Mouse (Mus musculus) kidney, postnatal 36 days (tissue): ENCODE results near the gene Insm2.
A peak's percentile ranks its signal among the peaks of the same experiment; 100 is the strongest.
"Not testable (repeated sequence)": the region's sequence is repeated elsewhere in the genome, so short reads cannot be mapped to it uniquely, and the experiment has no call there.

ENCODE experiments used
- DNase-seq, 2 experiments: peaks; one replicate each; pipeline ENCODE4 v3.0.0; 2021 to 2022; ENCODE audit warnings: mixed read lengths in 2 of 2

Insm2 gene

GRCm38 (mm10) chr12:55598887-55599561, at the start of gene Insm2:
Insm2 (plus strand) TSS chr12:55599427.
- DNase-seq = no peak

- DNase-seq = not testable (repeated sequence)
Measured at GRCm38 (mm10) chr12:55554901-55555300, 44.3 kb upstream of the Insm2 start.

- no peak for DNase-seq
Measured at GRCm38 (mm10) chr12:55557866-55558265, 41.4 kb upstream of the Insm2 start.

GRCm38 (mm10) chr12:55559184-55559855, 39.9 kb upstream of the Insm2 start:
- no peak for DNase-seq

GRCm38 (mm10) chr12:55560025-55560690, 39.1 kb upstream of the Insm2 start:
- peak; percentile 42 to 73 for DNase-seq

- DNase-seq = no peak
Measured at GRCm38 (mm10) chr12:55563742-55564141, 35.5 kb upstream of the Insm2 start.

GRCm38 (mm10) chr12:55564187-55564963, 34.9 kb upstream of the Insm2 start:
- DNase-seq = no peak

- DNase-seq = no peak
Measured at GRCm38 (mm10) chr12:55565206-55565605, 34.0 kb upstream of the Insm2 start, which contains the start of gene Aldoart2. Aldoart2 (plus strand) TSS chr12:55565239.

- no peak for DNase-seq
Measured at GRCm38 (mm10) chr12:55565867-55566266, 33.4 kb upstream of the Insm2 start.

GRCm38 (mm10) chr12:55566837-55567236, 32.4 kb upstream of the Insm2 start:
- no peak for DNase-seq

- DNase-seq = no peak
Measured at GRCm38 (mm10) chr12:55568466-55568865, 30.8 kb upstream of the Insm2 start.

GRCm38 (mm10) chr12:55569676-55570075, 29.6 kb upstream of the Insm2 start:
- DNase-seq = no peak

- DNase-seq = no peak
Measured at GRCm38 (mm10) chr12:55570646-55571045, 28.6 kb upstream of the Insm2 start.

- no peak for DNase-seq
Measured at GRCm38 (mm10) chr12:55571181-55571580, 28.0 kb upstream of the Insm2 start.

GRCm38 (mm10) chr12:55571661-55572060, 27.6 kb upstream of the Insm2 start:
- no peak for DNase-seq

- DNase-seq = no peak
Measured at GRCm38 (mm10) chr12:55573089-55573488, 26.1 kb upstream of the Insm2 start.

GRCm38 (mm10) chr12:55573794-55574193, 25.4 kb upstream of the Insm2 start:
- DNase-seq = peak in 1 of 2 experiments; percentile 13

- DNase-seq = not testable (repeated sequence)
Measured at GRCm38 (mm10) chr12:55586936-55587335, 12.3 kb upstream of the Insm2 start.

GRCm38 (mm10) chr12:55598537-55598886, 715 bp upstream of the Insm2 start:
- no peak for DNase-seq

- DNase-seq = peak; percentile 28 to 80
Measured at GRCm38 (mm10) chr12:55599639-55600502, 644 bp downstream of the Insm2 start.

- DNase-seq = no peak
Measured at GRCm38 (mm10) chr12:55600503-55600994, 1.3 kb downstream of the Insm2 start.

- no peak for DNase-seq
Measured at GRCm38 (mm10) chr12:55604411-55604810, 5.2 kb downstream of the Insm2 start.
